Mouse (Mus musculus): ENCODE measurements around the gene Scrt2.

Scrt2 gene

GRCm38 (mm10) chr2:152142046-152142445 is 60.7 kb downstream of the Scrt2 start:
- intact Hi-C loops (cut with DNase I), result no loop called here

- intact Hi-C loops (cut with DNase I), result no loop called here
Measured at GRCm38 (mm10) chr2:152142571-152142970, 61.2 kb downstream of the Scrt2 start.

- intact Hi-C loops (cut with DNase I), result no loop called here
Measured at GRCm38 (mm10) chr2:152143279-152144157, 62.2 kb downstream of the Scrt2 start, which contains the start of gene Tcf15. TSS of gene Tcf15 (plus strand) at chr2:152143561.

GRCm38 (mm10) chr2:152144158-152144450 is 62.8 kb downstream of the Scrt2 start:
- intact Hi-C loops (cut with DNase I), result no loop called here

- intact Hi-C loops (cut with DNase I), result no loop called here
Measured at GRCm38 (mm10) chr2:152144501-152144900, 63.2 kb downstream of the Scrt2 start.
